Mouse (Mus musculus): ENCODE data around the gene Wscd2. TPM values are rescaled to one million over a fixed set of nuclear protein-coding genes. Genes with fewer than 3 reads are reported as not detected.

Gene Wscd2
- polyA plus RNA-seq, 1 experiment from 2014 or later: 8.4 TPM

DNA sequence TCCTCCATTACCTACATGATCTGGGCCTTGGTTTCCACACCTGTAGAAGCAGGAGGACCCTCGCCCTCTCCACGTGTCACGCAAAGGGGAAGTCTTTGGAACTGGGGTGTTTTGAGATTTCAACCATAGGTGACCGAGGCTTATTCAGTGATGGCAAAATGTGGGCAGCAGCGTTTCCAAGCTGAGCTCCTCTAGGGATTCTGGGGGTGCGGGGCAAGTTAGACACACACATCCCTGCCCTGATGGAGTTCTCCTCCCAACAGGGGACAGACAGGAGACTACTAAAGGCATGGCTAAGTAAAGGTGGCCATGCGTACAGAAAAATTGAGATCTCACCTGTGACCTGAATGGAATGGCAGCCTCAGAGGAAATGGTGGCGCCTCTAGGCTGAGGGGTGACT, 118.4 kb downstream of the Wscd2 start:
- Histone ChIP-seq H3K9ac (replicated peaks) (no peak overlapping the region), H3K36me3 (no peaks in the 10 kb centered on the region), H3K4me3 (no peak overlapping the region), H3K27ac (replicated peaks) (no peak overlapping the region), H3K4me1 (peaks cover 6% of the 10 kb centered on the region; the same call in 1 of the 2 replicates), H3K27me3 (no peaks in the 10 kb centered on the region), H3K4me2 (replicated peaks) (no peak overlapping the region), H3K9me3 (no peaks in the 10 kb centered on the region)
- ATAC-seq (replicated peaks): no peak
- WGBS: 87% methylated on average over 8 of the region's 8 CpGs

- Histone ChIP-seq H3K36me3 (no peaks in the 10 kb centered on the region), H3K4me2 (replicated peaks) (no peak overlapping the region), H3K9ac (replicated peaks) (no peak overlapping the region), H3K4me1 (peaks cover 6% of the 10 kb centered on the region; the same call in 1 of the 2 replicates), H3K9me3 (no peaks in the 10 kb centered on the region), H3K27ac (replicated peaks) (no peak overlapping the region), H3K27me3 (no peaks in the 10 kb centered on the region), H3K4me3 (no peak overlapping the region)
- WGBS: 75% methylated on average over 5 of the region's 5 CpGs
- no peak for ATAC-seq (replicated peaks)
Measured at GRCm38 (mm10) chr5:113609891-113610290, 119.8 kb downstream of the Wscd2 start.

DNA sequence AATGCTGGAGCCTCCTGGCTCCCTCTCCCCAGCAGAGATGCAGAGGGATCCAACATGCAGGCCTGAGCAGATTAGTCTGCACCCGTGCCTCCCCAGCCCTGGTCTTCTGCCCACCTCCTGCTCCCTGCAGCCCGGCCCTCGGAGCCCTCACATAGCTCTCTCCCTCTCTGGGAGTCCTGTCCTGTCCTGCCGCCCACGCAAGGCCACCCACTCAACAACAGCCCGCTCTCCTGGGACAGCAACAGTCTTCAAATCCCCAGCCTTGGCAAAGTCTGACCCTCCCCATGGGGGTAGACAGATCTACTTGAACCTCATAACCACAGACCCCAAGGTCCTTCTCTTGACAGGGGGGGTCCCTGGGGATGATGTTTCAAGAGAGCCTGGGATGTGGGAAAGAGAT, 120.4 kb downstream of the Wscd2 start:
- 0 out of 2 replicates have a peak, but pooled peaks have one; percentile 13 for ATAC-seq (replicated peaks)
- WGBS: 68% methylated on average over 6 of the region's 6 CpGs

GRCm38 (mm10) chr5:113611131-113611530, 121.0 kb downstream of the Wscd2 start:
- Histone ChIP-seq H3K9me3 (no peaks in the 10 kb centered on the region), H3K36me3 (no peaks in the 10 kb centered on the region), H3K9ac (replicated peaks) (no peak overlapping the region), H3K4me3 (no peak overlapping the region), H3K4me2 (replicated peaks) (no peak overlapping the region), H3K4me1 (peaks cover 6% of the 10 kb centered on the region; the same call in 1 of the 2 replicates), H3K27me3 (no peaks in the 10 kb centered on the region), H3K27ac (replicated peaks) (no peak overlapping the region)
- no peak for ATAC-seq (replicated peaks)
- 73% methylated on average over 6 of the region's 6 CpGs for WGBS

More for the DNA sequence above, 120.4 kb downstream of the Wscd2 start:
- no peak overlapping the region for H3K27ac ChIP-seq (replicated peaks)
- H3K4me2 ChIP-seq (replicated peaks): no peak overlapping the region
- H3K27me3 ChIP-seq: no peaks in the 10 kb centered on the region
- H3K4me3 ChIP-seq: no peak overlapping the region
- no peaks in the 10 kb centered on the region for H3K9me3 ChIP-seq
- H3K36me3 ChIP-seq: no peaks in the 10 kb centered on the region
- no peak overlapping the region for H3K9ac ChIP-seq (replicated peaks)
- H3K4me1 ChIP-seq: peaks cover 6% of the 10 kb centered on the region; the same call in 1 of the 2 replicates

DNA sequence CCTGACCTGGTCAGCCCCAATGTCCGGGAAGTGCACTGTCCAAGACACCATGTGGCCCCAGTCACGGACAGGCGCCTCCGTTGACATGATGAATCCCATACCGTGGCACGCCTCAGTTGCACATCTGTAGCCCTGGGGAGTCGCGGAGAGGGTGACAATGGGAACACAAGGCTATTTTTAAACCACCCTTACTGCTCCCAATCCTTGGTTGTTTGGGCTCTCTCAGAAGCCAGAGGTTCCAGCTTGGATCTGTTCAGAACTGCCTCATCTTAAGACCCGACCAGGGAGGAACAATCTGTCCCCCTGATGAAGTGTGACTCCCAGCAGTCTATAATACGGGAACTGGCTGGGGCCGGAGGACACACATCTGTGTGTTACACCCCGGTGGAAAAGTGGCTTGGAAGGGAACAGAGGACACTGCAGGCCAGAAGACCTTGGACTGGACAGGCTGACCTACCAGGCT, 121.7 kb downstream of the Wscd2 start:
- no peaks in the 10 kb centered on the region for H3K27me3 ChIP-seq
- H3K36me3 ChIP-seq: no peaks in the 10 kb centered on the region
- H3K4me1 ChIP-seq: peaks cover 6% of the 10 kb centered on the region; the same call in 1 of the 2 replicates
- H3K27ac ChIP-seq (replicated peaks): no peak overlapping the region
- H3K4me2 ChIP-seq (replicated peaks): no peak overlapping the region
- ATAC-seq (replicated peaks): no peak
- H3K4me3 ChIP-seq: no peak overlapping the region
- 83% methylated on average over 12 of the region's 12 CpGs for WGBS
- H3K9ac ChIP-seq (replicated peaks): no peak overlapping the region
- H3K9me3 ChIP-seq: no peaks in the 10 kb centered on the region

DNA sequence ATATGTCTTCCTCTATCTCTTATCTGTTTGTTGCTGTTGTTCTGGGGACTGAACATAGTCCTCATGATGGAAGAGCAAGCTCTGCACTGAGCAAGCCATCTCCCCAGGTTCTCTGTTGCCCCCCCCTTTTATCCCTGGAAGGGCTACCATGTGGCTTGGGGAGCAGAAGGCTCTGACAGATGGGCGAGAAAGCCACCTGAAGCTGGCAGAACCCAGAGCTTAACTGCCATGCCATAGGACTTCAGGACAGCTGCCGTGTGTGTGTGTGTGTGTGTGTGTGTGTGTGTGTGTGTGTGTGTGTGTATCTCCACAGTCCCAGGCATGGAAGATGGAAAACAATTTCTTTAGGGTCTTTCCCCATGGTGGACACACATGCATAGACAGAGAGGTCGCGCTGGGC, 128.6 kb downstream of the Wscd2 start:
- H3K4me2 ChIP-seq (replicated peaks): no peak overlapping the region
- ATAC-seq (replicated peaks): no peak
- H3K36me3 ChIP-seq: no peaks in the 10 kb centered on the region
- no peaks in the 10 kb centered on the region for H3K9me3 ChIP-seq
- H3K4me3 ChIP-seq: no peak overlapping the region
- H3K27ac ChIP-seq (replicated peaks): no peak overlapping the region
- WGBS: 92% methylated on average over 4 of the region's 4 CpGs
- no peaks in the 10 kb centered on the region for H3K27me3 ChIP-seq
- H3K9ac ChIP-seq (replicated peaks): no peak overlapping the region
- 0 out of 2 replicates have a peak, but pooled peaks cover 5% of the 10 kb centered on the region for H3K4me1 ChIP-seq

- Histone ChIP-seq H3K36me3 (no peaks in the 10 kb centered on the region), H3K9ac (replicated peaks) (no peak overlapping the region), H3K27me3 (no peaks in the 10 kb centered on the region), H3K9me3 (no peaks in the 10 kb centered on the region), H3K27ac (replicated peaks) (no peak overlapping the region), H3K4me1 (0 out of 2 replicates have a peak, but pooled peaks cover 5% of the 10 kb centered on the region), H3K4me3 (no peak overlapping the region), H3K4me2 (replicated peaks) (no peak overlapping the region)
- no peak for ATAC-seq (replicated peaks)
- 73% methylated on average over 1 of the region's 1 CpGs for WGBS
Measured at GRCm38 (mm10) chr5:113619151-113619550, 129.0 kb downstream of the Wscd2 start.

GRCm38 (mm10) chr5:113620130-113620716, 130.1 kb downstream of the Wscd2 start:
- 0 out of 2 replicates have a peak, but pooled peaks cover 5% of the 10 kb centered on the region for H3K4me1 ChIP-seq
- no peaks in the 10 kb centered on the region for H3K27me3 ChIP-seq
- H3K9ac ChIP-seq (replicated peaks): no peak overlapping the region
- H3K4me2 ChIP-seq (replicated peaks): no peak overlapping the region
- no peak overlapping the region for H3K4me3 ChIP-seq
- WGBS: 72% methylated on average over 16 of the region's 16 CpGs
- H3K27ac ChIP-seq (replicated peaks): no peak overlapping the region
- no peak for ATAC-seq (replicated peaks)
- no peaks in the 10 kb centered on the region for H3K36me3 ChIP-seq
- no peaks in the 10 kb centered on the region for H3K9me3 ChIP-seq

GRCm38 (mm10) chr5:113620999-113621398, 130.9 kb downstream of the Wscd2 start:
- 83% methylated on average over 7 of the region's 7 CpGs for WGBS
- ATAC-seq (replicated peaks): no peak
- Histone ChIP-seq H3K27ac (replicated peaks) (no peak overlapping the region), H3K4me1 (0 out of 2 replicates have a peak, but pooled peaks cover 5% of the 10 kb centered on the region), H3K4me2 (replicated peaks) (no peak overlapping the region), H3K27me3 (no peaks in the 10 kb centered on the region), H3K36me3 (no peaks in the 10 kb centered on the region), H3K4me3 (no peak overlapping the region), H3K9me3 (no peaks in the 10 kb centered on the region), H3K9ac (replicated peaks) (no peak overlapping the region)

DNA sequence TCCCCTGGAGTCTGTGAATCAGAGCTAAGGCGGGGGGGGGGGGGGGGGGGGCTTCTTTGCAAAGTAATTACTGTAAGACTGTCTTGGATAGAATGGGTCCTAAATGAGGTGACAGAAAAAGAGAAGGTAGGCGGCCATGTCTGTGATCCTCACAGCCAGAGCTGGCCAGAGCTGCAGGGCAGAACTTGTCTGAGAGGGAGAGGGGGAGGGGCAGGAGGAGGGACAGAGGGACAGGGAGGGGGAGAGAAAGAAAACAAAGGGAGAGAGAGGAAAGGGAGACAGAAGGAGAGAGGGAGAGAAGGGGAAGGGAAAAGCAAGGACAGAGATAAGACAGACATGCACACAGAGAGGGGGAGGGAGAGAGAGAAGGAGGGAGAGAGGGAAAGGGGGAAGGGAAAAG, 132.9 kb downstream of the Wscd2 start:
- Histone ChIP-seq H3K4me1 (0 out of 2 replicates have a peak, but pooled peaks cover 5% of the 10 kb centered on the region), H3K27me3 (no peaks in the 10 kb centered on the region), H3K9ac (replicated peaks) (no peak overlapping the region), H3K27ac (replicated peaks) (no peak overlapping the region), H3K4me3 (no peak overlapping the region), H3K36me3 (no peaks in the 10 kb centered on the region), H3K4me2 (replicated peaks) (no peak overlapping the region), H3K9me3 (no peaks in the 10 kb centered on the region)
- ATAC-seq (replicated peaks): no peak
- 18% methylated on average over 2 of the region's 2 CpGs for WGBS

GRCm38 (mm10) chr5:113625068-113625467, 134.9 kb downstream of the Wscd2 start:
- H3K4me1 ChIP-seq: 0 out of 2 replicates have a peak, but pooled peaks cover 5% of the 10 kb centered on the region
- ATAC-seq (replicated peaks): no peak
- no peak overlapping the region for H3K9ac ChIP-seq (replicated peaks)
- no peak overlapping the region for H3K4me2 ChIP-seq (replicated peaks)
- H3K36me3 ChIP-seq: no peaks in the 10 kb centered on the region
- no peak overlapping the region for H3K4me3 ChIP-seq
- 70% methylated on average over 4 of the region's 4 CpGs for WGBS
- no peak overlapping the region for H3K27ac ChIP-seq (replicated peaks)
- no peaks in the 10 kb centered on the region for H3K27me3 ChIP-seq
- no peaks in the 10 kb centered on the region for H3K9me3 ChIP-seq

- 0 out of 2 replicates have a peak, but pooled peaks cover 5% of the 10 kb centered on the region for H3K4me1 ChIP-seq
- H3K4me2 ChIP-seq (replicated peaks): no peak overlapping the region
- H3K27me3 ChIP-seq: no peaks in the 10 kb centered on the region
- no peaks in the 10 kb centered on the region for H3K9me3 ChIP-seq
- H3K27ac ChIP-seq (replicated peaks): no peak overlapping the region
- no peak for ATAC-seq (replicated peaks)
- H3K4me3 ChIP-seq: no peak overlapping the region
- 83% methylated on average over 8 of the region's 8 CpGs for WGBS
- H3K9ac ChIP-seq (replicated peaks): no peak overlapping the region
- H3K36me3 ChIP-seq: no peaks in the 10 kb centered on the region
Measured at GRCm38 (mm10) chr5:113626352-113626751, 136.2 kb downstream of the Wscd2 start.

DNA sequence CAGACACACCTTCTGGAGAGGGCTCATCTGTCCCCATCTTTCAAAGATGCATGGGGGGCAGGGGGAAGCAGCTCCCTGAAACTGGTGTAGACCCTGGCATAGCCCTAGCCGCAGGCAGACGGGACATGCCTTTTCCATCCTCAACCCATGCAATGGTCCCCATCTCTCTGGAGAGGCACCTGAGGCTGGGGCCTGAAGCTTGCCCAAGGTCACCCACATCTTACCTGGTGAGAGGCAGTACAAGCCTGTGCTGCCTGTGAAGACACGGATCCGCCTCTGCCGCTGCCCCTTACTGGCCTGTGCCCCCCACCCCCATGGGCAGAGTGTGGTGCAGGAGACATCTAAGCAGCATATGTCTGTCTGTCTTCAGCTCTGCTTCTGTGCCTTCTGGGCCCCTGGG, 136.9 kb downstream of the Wscd2 start:
- Histone ChIP-seq H3K4me1 (0 out of 2 replicates have a peak, but pooled peaks cover 5% of the 10 kb centered on the region), H3K27ac (replicated peaks) (no peak overlapping the region), H3K27me3 (no peaks in the 10 kb centered on the region), H3K9ac (replicated peaks) (no peak overlapping the region), H3K36me3 (no peaks in the 10 kb centered on the region), H3K4me2 (replicated peaks) (no peak overlapping the region), H3K4me3 (no peak overlapping the region), H3K9me3 (no peaks in the 10 kb centered on the region)
- no peak for ATAC-seq (replicated peaks)
- 88% methylated on average over 5 of the region's 5 CpGs for WGBS

Data from forebrain, embryonic 15.5 days (tissue).